Mouse (Mus musculus) liver, embryonic 12.5 days (tissue): ENCODE data around the gene Psma7. TPM values are rescaled to one million over a fixed set of nuclear protein-coding genes. Genes with fewer than 3 reads are reported as not detected.

Experiments used
- ATAC-seq: fragments of 200-750 bp; cut with Nextera tagmentation; 2 replicates; pipeline ENCODE4 v1.8.0; 2017; ENCODE audit warnings: moderate number of reproducible peaks, mild to moderate bottlenecking, moderate library complexity
- H3K27ac ChIP-seq: fragments of 300-500 bp; sonication (generic); 2 replicates; pipeline ENCODE4 v1.5.1; 2016; ENCODE audit warnings: mild to moderate bottlenecking
- H3K27me3 ChIP-seq: fragments of 300-500 bp; sonication (generic); replicated peaks from 2 replicates; pipeline ENCODE4 v1.6.1; 2016; ENCODE audit warnings: mild to moderate bottlenecking, moderate library complexity
- H3K36me3 ChIP-seq: fragments of 300-500 bp; sonication (generic); 2 replicates; pipeline ENCODE4 v1.6.1; 2016; ENCODE audit warnings: mild to moderate bottlenecking, moderate library complexity
- H3K4me1 ChIP-seq: fragments of 300-500 bp; sonication (generic); 2 replicates; pipeline ENCODE4 v1.6.1; 2016
- H3K4me2 ChIP-seq: fragments of 300-500 bp; sonication (generic); 2 replicates; pipeline ENCODE4 v1.6.1; 2016; ENCODE audit warnings: mild to moderate bottlenecking, moderate library complexity
- H3K4me3 ChIP-seq: fragments of 300-500 bp; sonication (generic); 2 replicates; pipeline ENCODE4 v1.5.1; 2016; ENCODE audit warnings: mild to moderate bottlenecking, moderate library complexity
- H3K9ac ChIP-seq: fragments of 300-500 bp; sonication (generic); 2 replicates; pipeline ENCODE4 v1.6.1; 2016; ENCODE audit warnings: mild to moderate bottlenecking, moderate library complexity
- H3K9me3 ChIP-seq: fragments of 300-500 bp; sonication (generic); replicated peaks from 2 replicates; pipeline ENCODE4 v1.6.1; 2016; ENCODE audit warnings: mild to moderate bottlenecking, moderate library complexity
- WGBS: fragments of 180-500 bp; shearing (Covaris S2); methylation state at CpG from one replicate; pipeline ENCODE4 v1.1.7; 2016; ENCODE audit not compliant: insufficient replicate concordance; 5-methylcytosine and 5-hydroxymethylcytosine counted together
- polyA plus RNA-seq: library from polyadenylated mRNA; unstranded; fragments of >200 nt; fragmentation: Nextera tagmentation; extraction: Ambion mirVana; gene quantifications from 2 replicates; pipeline ENCODE4 v1.2.1, GENCODE M21; 2016

Gene Psma7
- polyA plus RNA-seq, 1 experiment from 2014 or later: 455 TPM

GRCm38 (mm10) chr2:180070481-180071453 is 28.5 kb upstream of the Psma7 start, which contains the start of gene Mtg2:
Gene Mtg2, plus strand, starts transcription at chr2:180070588.
- Histone ChIP-seq H3K9ac (peak within 1 kb of the TSS; percentile 84), H3K4me2 (peak within 1 kb of the TSS; percentile 88), H3K4me1 (peaks cover 17% of the 10 kb centered on the region), H3K36me3 (peaks cover 21% of the 10 kb centered on the region), H3K4me3 (peak within 1 kb of the TSS; percentile 81), H3K27me3 (no peaks in the 10 kb centered on the region), H3K27ac (peak within 1 kb of the TSS; percentile 82), H3K9me3 (no peaks in the 10 kb centered on the region)
- 6% methylated on average over 58 of the region's 58 CpGs for WGBS
- peak; percentile 96 for ATAC-seq

- Histone ChIP-seq H3K27ac (peak overlapping the region; percentile 82), H3K4me2 (peak overlapping the region; percentile 88), H3K4me1 (peaks cover 17% of the 10 kb centered on the region), H3K27me3 (no peaks in the 10 kb centered on the region), H3K36me3 (peaks cover 21% of the 10 kb centered on the region), H3K9ac (peak overlapping the region; percentile 84), H3K9me3 (0 out of 2 replicates have a peak, but pooled peaks cover 4% of the 10 kb centered on the region), H3K4me3 (peak overlapping the region; percentile 81)
- peak; percentile 56; the same call in 1 of the 2 replicates for ATAC-seq
- WGBS: 28% methylated on average over 20 of the region's 20 CpGs
Observed at GRCm38 (mm10) chr2:180069770-180070480, 27.7 kb upstream of the Psma7 start.

DNA sequence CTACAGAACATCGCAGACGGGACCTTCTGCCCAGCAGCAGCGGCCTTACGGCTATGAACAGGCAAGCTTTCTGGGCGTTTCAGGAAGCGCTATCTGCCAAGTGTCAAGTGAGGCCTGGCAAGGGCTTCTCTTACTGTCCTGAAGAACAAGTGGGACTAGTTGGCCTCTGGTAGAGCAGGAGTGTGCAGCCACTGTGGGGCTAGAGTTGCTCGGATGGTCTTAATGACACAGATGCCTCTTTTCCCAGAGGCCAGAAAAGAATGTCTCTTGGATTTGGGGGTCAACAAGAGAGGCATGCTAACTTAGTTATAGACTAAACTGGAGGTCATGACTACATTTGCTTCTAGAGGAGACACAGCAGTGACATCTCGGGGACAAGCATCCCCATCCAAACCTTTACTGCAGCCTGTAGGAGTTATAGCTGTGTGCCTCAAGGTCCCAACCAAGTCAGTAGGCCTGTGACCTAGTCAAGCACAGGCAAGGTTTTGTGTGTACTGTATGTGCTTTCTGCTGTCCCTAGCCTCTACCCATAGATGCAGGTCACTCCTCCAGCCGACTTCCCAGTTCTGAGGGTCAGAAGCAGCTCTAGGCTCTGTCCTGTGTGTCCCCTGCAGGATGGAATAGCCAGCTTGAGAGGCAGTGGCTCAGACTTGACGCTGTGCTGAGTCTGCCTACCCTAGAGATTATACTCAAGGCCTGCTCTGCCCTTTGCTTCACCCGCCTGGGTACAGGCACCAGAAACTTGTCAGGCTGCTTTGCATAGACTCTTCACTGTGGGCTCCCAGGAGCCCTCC is 21.3 kb upstream of the Psma7 start:
- ATAC-seq: no peak
- H3K4me1 ChIP-seq: no peaks in the 10 kb centered on the region
- WGBS: 85% methylated on average over 11 of the region's 11 CpGs

DNA sequence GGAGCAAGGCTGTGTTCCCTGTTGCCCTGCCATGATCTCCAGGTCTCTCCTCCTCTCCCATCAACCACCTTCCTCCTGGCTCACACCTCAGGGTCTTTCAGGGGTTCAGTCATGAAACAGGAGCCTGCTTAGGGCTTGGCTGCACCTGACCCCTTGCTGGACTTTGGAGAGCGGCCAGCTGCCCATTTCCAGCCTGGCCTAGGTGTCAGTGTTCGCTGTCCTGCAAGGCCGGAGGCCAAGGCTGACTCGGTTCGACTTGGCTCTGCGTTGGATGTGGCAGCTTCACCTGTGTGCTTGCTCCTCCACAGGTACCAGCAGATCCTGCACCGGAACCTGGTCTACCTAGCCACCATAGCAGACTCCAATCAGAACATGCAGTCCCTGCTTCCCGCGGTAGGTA is 10.8 kb upstream of the Psma7 start:
- no peak overlapping the region for H3K9ac ChIP-seq
- peaks cover 27% of the 10 kb centered on the region for H3K36me3 ChIP-seq
- no peak overlapping the region for H3K4me3 ChIP-seq
- WGBS: 88% methylated on average over 9 of the region's 9 CpGs
- H3K4me1 ChIP-seq: peaks cover 3% of the 10 kb centered on the region; the same call in 1 of the 2 replicates
- H3K9me3 ChIP-seq: no peaks in the 10 kb centered on the region
- no peak for ATAC-seq
- no peaks in the 10 kb centered on the region for H3K27me3 ChIP-seq
- H3K27ac ChIP-seq: no peak overlapping the region
- H3K4me2 ChIP-seq: no peak overlapping the region

More for the DNA sequence above, 21.3 kb upstream of the Psma7 start:
- no peak overlapping the region for H3K4me2 ChIP-seq
- no peak overlapping the region for H3K9ac ChIP-seq
- H3K36me3 ChIP-seq: peaks cover 52% of the 10 kb centered on the region
- H3K4me3 ChIP-seq: no peak overlapping the region
- 0 out of 2 replicates have a peak, but pooled peaks cover 4% of the 10 kb centered on the region for H3K9me3 ChIP-seq
- no peaks in the 10 kb centered on the region for H3K27me3 ChIP-seq
- H3K27ac ChIP-seq: no peak overlapping the region

GRCm38 (mm10) chr2:180051986-180052733 is 9.9 kb upstream of the Psma7 start:
- Histone ChIP-seq H3K27ac (no peak overlapping the region), H3K36me3 (peaks cover 19% of the 10 kb centered on the region), H3K4me3 (no peak overlapping the region), H3K9me3 (no peaks in the 10 kb centered on the region), H3K27me3 (no peaks in the 10 kb centered on the region), H3K9ac (no peak overlapping the region), H3K4me1 (peaks cover 3% of the 10 kb centered on the region; the same call in 1 of the 2 replicates), H3K4me2 (no peak overlapping the region)
- WGBS: 82% methylated on average over 14 of the region's 14 CpGs
- ATAC-seq: no peak

DNA sequence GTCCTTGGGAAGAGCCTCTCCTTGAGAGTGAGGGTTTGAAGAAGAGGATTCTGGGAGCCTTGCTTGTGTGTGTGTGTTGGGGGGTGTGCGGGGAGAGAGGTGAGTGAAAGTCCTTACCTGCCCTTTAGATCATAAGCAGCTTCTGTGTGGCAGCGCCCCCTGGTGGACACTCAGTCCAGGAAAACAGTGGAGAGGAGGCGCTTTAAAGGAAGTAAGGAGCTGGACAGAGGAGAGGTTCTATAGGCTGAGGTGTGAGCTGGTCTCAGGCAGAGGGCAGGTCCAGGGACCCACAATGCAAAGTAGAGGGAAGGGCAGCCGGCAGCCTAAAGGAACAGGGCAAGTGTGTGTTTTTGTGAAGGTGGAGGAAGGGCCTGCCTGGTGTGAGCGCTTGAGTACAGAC is 8.8 kb upstream of the Psma7 start:
- ATAC-seq: peak; percentile 28
- Histone ChIP-seq H3K9ac (no peak overlapping the region), H3K36me3 (peaks cover 16% of the 10 kb centered on the region), H3K4me2 (no peak overlapping the region), H3K27ac (no peak overlapping the region), H3K4me1 (peaks cover 3% of the 10 kb centered on the region; the same call in 1 of the 2 replicates), H3K9me3 (no peaks in the 10 kb centered on the region), H3K27me3 (no peaks in the 10 kb centered on the region), H3K4me3 (no peak overlapping the region)
- WGBS: 21% methylated on average over 5 of the region's 5 CpGs

DNA sequence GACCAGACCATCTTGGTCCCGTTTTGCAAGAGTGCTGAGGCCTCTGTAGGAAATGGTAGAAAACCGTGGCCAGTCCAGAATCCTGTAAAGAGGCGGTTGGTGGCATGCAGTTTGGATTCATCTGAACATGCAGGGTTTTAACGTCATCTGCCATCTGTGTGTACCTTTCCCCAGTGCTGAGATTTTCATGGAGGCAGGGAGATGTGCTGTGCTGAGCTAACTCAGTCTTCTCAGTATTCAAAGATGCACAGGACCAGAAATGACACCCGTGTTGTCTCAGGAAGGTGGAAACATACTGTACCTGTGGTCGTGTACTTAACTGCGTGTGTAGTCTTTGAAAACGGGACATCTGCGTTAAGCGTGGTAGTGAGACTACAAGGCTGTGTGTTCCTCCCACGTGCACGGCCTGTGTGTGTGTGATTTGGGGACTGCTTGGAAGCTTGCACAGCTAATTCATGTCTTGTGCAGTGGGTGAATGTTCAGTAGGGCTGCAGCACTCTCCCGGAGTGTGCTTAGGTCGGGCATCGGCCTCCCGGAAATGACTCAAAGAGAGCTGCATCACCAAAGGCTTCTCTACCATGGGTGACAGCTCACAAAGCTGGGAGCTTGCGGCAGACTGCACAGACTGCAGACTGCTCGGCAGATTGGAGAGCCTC is 5.9 kb upstream of the Psma7 start:
- H3K9me3 ChIP-seq: no peaks in the 10 kb centered on the region
- WGBS: 80% methylated on average over 18 of the region's 18 CpGs
- H3K27ac ChIP-seq: no peak overlapping the region
- H3K4me3 ChIP-seq: no peak overlapping the region
- no peak overlapping the region for H3K9ac ChIP-seq
- H3K4me1 ChIP-seq: peaks cover 16% of the 10 kb centered on the region
- peaks cover 16% of the 10 kb centered on the region; the same call in 1 of the 2 replicates for H3K27me3 ChIP-seq
- no peak overlapping the region for H3K4me2 ChIP-seq
- ATAC-seq: no peak
- peaks cover 2% of the 10 kb centered on the region; the same call in 1 of the 2 replicates for H3K36me3 ChIP-seq

DNA sequence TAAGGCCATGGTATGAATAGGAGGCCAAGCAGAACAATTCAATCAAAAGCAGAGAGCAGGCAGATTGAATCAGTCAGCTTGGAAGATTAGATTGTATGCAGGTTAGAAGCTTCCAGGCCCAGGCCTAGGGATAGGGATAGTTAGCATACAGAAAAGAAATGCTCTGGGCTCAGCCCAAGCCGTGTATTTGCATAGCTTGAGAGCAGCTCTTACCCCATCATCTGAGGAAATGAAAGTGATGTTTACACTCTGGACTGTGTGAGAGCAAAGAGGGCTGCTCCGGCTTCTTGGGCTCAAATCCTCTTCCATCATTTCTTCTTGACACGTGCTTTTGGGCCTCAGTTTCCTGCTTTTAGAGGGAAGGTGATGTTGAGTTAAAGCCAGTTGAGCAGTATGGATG is 5.3 kb upstream of the Psma7 start:
- Histone ChIP-seq H3K27ac (no peak overlapping the region), H3K36me3 (no peaks in the 10 kb centered on the region; the same call in 1 of the 2 replicates), H3K4me2 (no peak overlapping the region), H3K9ac (no peak overlapping the region), H3K9me3 (no peaks in the 10 kb centered on the region), H3K4me3 (no peak overlapping the region), H3K27me3 (peaks cover 17% of the 10 kb centered on the region; the same call in 1 of the 2 replicates), H3K4me1 (peaks cover 19% of the 10 kb centered on the region)
- ATAC-seq: no peak
- WGBS: 68% methylated on average over 3 of the region's 3 CpGs

GRCm38 (mm10) chr2:180045283-180045682 is 3.0 kb upstream of the Psma7 start:
- no peak overlapping the region for H3K9ac ChIP-seq
- 40% methylated on average over 4 of the region's 4 CpGs for WGBS
- no peak overlapping the region for H3K27ac ChIP-seq
- H3K27me3 ChIP-seq: peaks cover 17% of the 10 kb centered on the region; the same call in 1 of the 2 replicates
- H3K4me2 ChIP-seq: no peak overlapping the region
- H3K4me3 ChIP-seq: no peak overlapping the region
- no peak for ATAC-seq
- no peaks in the 10 kb centered on the region; the same call in 1 of the 2 replicates for H3K36me3 ChIP-seq
- peaks cover 28% of the 10 kb centered on the region for H3K4me1 ChIP-seq
- no peaks in the 10 kb centered on the region for H3K9me3 ChIP-seq

DNA sequence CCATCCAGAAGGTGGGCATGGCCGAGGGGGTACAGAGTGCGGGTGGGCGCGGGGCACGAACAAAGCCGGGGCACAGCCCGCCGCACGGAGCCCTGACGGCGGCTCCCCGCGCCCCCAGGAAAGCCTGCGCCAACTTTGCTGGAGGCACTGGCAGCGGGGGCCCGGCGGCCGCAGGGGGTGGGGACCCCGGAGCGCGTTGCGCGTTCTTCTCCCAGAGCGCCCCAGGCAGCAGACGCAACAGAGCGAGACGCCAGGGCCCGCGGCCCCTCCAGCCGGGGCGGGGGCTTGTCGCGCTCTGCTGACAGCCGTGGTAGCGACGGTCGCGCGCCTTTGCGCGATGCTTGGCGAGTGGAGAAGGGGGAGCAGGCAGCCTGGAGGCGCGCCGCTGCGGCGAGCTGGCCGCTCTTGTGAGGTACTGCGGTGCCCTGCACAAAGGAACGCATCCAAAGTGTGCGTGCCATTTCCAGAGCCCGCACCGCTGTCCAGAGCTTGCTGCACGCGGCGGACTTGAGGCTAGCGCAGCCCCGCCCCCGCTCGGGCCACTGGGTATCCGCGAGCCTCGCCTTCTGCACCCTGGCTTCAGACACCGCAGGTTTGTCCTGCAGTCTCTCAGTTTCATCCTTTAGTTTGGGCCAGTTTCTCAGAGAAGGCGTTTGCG is 754 bp upstream of the Psma7 start:
- WGBS: under 1% methylated on average over 56 of the region's 66 CpGs
- ATAC-seq: peak; percentile 11; the same call in 1 of the 2 replicates
- no peaks in the 10 kb centered on the region for H3K9me3 ChIP-seq
- peak overlapping the region; percentile 92 for H3K27ac ChIP-seq
- peak overlapping the region; percentile 97 for H3K4me2 ChIP-seq
- peak overlapping the region; percentile 96 for H3K4me3 ChIP-seq
- peaks cover 17% of the 10 kb centered on the region; the same call in 1 of the 2 replicates for H3K27me3 ChIP-seq
- peaks cover 19% of the 10 kb centered on the region for H3K36me3 ChIP-seq
- peak overlapping the region; percentile 90 for H3K9ac ChIP-seq
- H3K4me1 ChIP-seq: peaks cover 38% of the 10 kb centered on the region
